Mouse (Mus musculus) CH12.LX (cell line): ENCODE measurements around the gene Rps6ka2. TPM values are rescaled to one million over a fixed set of nuclear protein-coding genes. Genes with fewer than 3 reads are reported as not detected.

Source experiments
- DNase-seq: peaks from one replicate; pipeline ENCODE4 v3.0.0-alpha.2; 2013; ENCODE audit errors: extremely low read depth
- H3K27ac ChIP-seq: 2 replicates; pipeline ENCODE4 v1.5.1; 2012; ENCODE audit warnings: low read depth, mild to moderate bottlenecking, control low read depth, moderate library complexity; ENCODE audit not compliant: insufficient read depth
- H3K27me3 ChIP-seq: replicated peaks from 2 replicates; pipeline ENCODE3; 2012; ENCODE audit warnings: inconsistent platforms
- H3K36me3 ChIP-seq, 2 experiments: replicated peaks in 1 of 2; 2 replicates each; pipeline versions ENCODE3 to v1.6.1; 2012; ENCODE audit warnings: inconsistent platforms in 1 of 2, low read length in 1 of 2, mild to moderate bottlenecking in 1 of 2, mixed read lengths in 1 of 2, moderate library complexity in 1 of 2; ENCODE audit not compliant: control insufficient read depth in 1 of 2, insufficient read depth in 1 of 2
- H3K4me1 ChIP-seq, 2 experiments: 2 replicates each; pipeline ENCODE4 v1.6.1; 2012; ENCODE audit warnings: inconsistent platforms in 1 of 2, moderate library complexity in 1 of 2; ENCODE audit not compliant: insufficient read depth in 2 of 2, control insufficient read depth in 1 of 2
- H3K4me2 ChIP-seq: 2 replicates; pipeline ENCODE4 v1.6.1; 2012; ENCODE audit warnings: low read depth, mild to moderate bottlenecking, control low read depth; ENCODE audit not compliant: poor library complexity, insufficient read depth, severe bottlenecking
- H3K4me3 ChIP-seq, 3 experiments: fragments of 150-350 bp in 1 of 3; sonication (generic) in 1 of 3; replicated peaks in 1 of 3; 2 replicates each; pipeline versions ENCODE3 to v1.5.1; 2011 to 2012; ENCODE audit warnings: low read depth in 2 of 3, low read length in 2 of 3, mild to moderate bottlenecking in 2 of 3, moderate library complexity in 2 of 3, control low read depth in 1 of 3, improper control_type of control experiment in 1 of 3, inconsistent platforms in 1 of 3, mixed read lengths in 1 of 3; ENCODE audit not compliant: poor library complexity in 1 of 3
- H3K79me2 ChIP-seq: replicated peaks from 2 replicates; pipeline ENCODE4 v1.6.1; 2012; ENCODE audit warnings: mild to moderate bottlenecking, moderate library complexity; ENCODE audit not compliant: control insufficient read depth, poor library complexity, insufficient read depth, severe bottlenecking; ENCODE audit errors: extremely low read depth
- H3K9ac ChIP-seq: 2 replicates; pipeline ENCODE4 v1.6.1; 2012; ENCODE audit warnings: low read depth, mild to moderate bottlenecking, control low read depth, moderate library complexity; ENCODE audit not compliant: insufficient read depth
- H3K9me3 ChIP-seq: replicated peaks from 2 replicates; pipeline ENCODE3; 2012; ENCODE audit warnings: low read length, inconsistent platforms, mixed read lengths
- CHD2 ChIP-seq: IDR thresholded peaks from 2 replicates; pipeline ENCODE4 v1.6.1; 2011; ENCODE audit warnings: low read length, improper control_type of control experiment
- CTCF ChIP-seq, 2 experiments: IDR thresholded peaks in 1 of 2; conservative IDR thresholded peaks in 1 of 2; 2 replicates each; pipeline ENCODE4 v1.5.1; 2011 to 2012; ENCODE audit warnings: low read depth in 2 of 2, low read length in 2 of 2, improper control_type of control experiment in 1 of 2, inconsistent platforms in 1 of 2, mild to moderate bottlenecking in 1 of 2, moderate library complexity in 1 of 2
- ELF1 ChIP-seq: IDR thresholded peaks from 2 replicates; pipeline ENCODE4 v1.6.1; 2014; ENCODE audit warnings: low read depth, mild to moderate bottlenecking, inconsistent platforms, low read length, improper control_type of control experiment
- EP300 ChIP-seq: IDR thresholded peaks from 2 replicates; pipeline ENCODE4 v1.6.1; 2011; ENCODE audit warnings: low read length, improper control_type of control experiment
- ETS1 ChIP-seq: conservative IDR thresholded peaks from 2 replicates; pipeline ENCODE4 v1.6.1; 2012; ENCODE audit warnings: low read depth, mild to moderate bottlenecking, inconsistent platforms, low read length, improper control_type of control experiment, moderate library complexity
- JUND ChIP-seq: conservative IDR thresholded peaks from 2 replicates; pipeline ENCODE4 v1.6.1; 2011; ENCODE audit warnings: low read depth, low read length, improper control_type of control experiment
- MAFK ChIP-seq: IDR thresholded peaks from 2 replicates; pipeline ENCODE4 v1.6.1; 2011; ENCODE audit warnings: low read length, improper control_type of control experiment; ENCODE audit not compliant: insufficient replicate concordance
- MAX ChIP-seq: IDR thresholded peaks from 2 replicates; pipeline ENCODE4 v1.6.1; 2011; ENCODE audit warnings: low read length, improper control_type of control experiment
- MAZ ChIP-seq: IDR thresholded peaks from 2 replicates; pipeline ENCODE4 v1.6.1; 2012; ENCODE audit warnings: low read depth, mild to moderate bottlenecking, inconsistent platforms, low read length, improper control_type of control experiment, moderate library complexity
- MXI1 ChIP-seq: IDR thresholded peaks from 2 replicates; pipeline ENCODE4 v1.6.1; 2011; ENCODE audit warnings: mild to moderate bottlenecking, low read depth, low read length, improper control_type of control experiment
- PAX5 ChIP-seq: IDR thresholded peaks from 2 replicates; pipeline ENCODE4 v1.6.1; 2012; ENCODE audit warnings: low read length, inconsistent platforms, mixed read lengths
- POLR2AphosphoS2 ChIP-seq: IDR thresholded peaks from 2 replicates; pipeline ENCODE4 v1.6.1; 2011; ENCODE audit warnings: low read depth, low read length, improper control_type of control experiment
- RAD21 ChIP-seq: IDR thresholded peaks from 2 replicates; pipeline ENCODE4 v1.6.1; 2011; ENCODE audit warnings: low read depth, mild to moderate bottlenecking, low read length, improper control_type of control experiment, moderate library complexity
- RCOR1 ChIP-seq: conservative IDR thresholded peaks from 2 replicates; pipeline ENCODE4 v1.6.1; 2012; ENCODE audit warnings: low read depth, mild to moderate bottlenecking, inconsistent platforms, low read length, improper control_type of control experiment
- SIN3A ChIP-seq: IDR thresholded peaks from 2 replicates; pipeline ENCODE4 v1.6.1; 2012; ENCODE audit warnings: low read length, improper control_type of control experiment, inconsistent platforms
- SMC3 ChIP-seq: IDR thresholded peaks from 2 replicates; pipeline ENCODE4 v1.6.1; 2011; ENCODE audit warnings: low read depth, low read length, improper control_type of control experiment
- TBP ChIP-seq: conservative IDR thresholded peaks from 2 replicates; pipeline ENCODE4 v1.6.1; 2011; ENCODE audit warnings: low read depth, low read length, improper control_type of control experiment
- TCF12 ChIP-seq: IDR thresholded peaks from 2 replicates; pipeline ENCODE4 v1.6.1; 2014; ENCODE audit warnings: low read depth, mild to moderate bottlenecking, inconsistent platforms, low read length, improper control_type of control experiment
- ZMIZ1 ChIP-seq: IDR thresholded peaks from 2 replicates; pipeline ENCODE4 v1.6.1; 2012; ENCODE audit warnings: low read depth, mild to moderate bottlenecking, inconsistent platforms, low read length, improper control_type of control experiment
- dilution Hi-C: fragments of 300-500 bp; cut with MboI; formaldehyde crosslinking; loops from 2 replicates; pipeline ENCODE4 v1.14.3; 2020; ENCODE audit warnings: low sequenced_read_pairs; ENCODE audit not compliant: extremely low pct_unique_long_range_greater_than_20kb, extremely low pct_ligation_motif_present
- in situ Hi-C: fragments of 300-500 bp; cut with MboI; formaldehyde crosslinking; loops from 3 replicates; pipeline ENCODE4 v1.14.3; 2019; ENCODE audit warnings: low sequenced_read_pairs, low pct_ligation_motif_present, low pct_unique_long_range_greater_than_20kb, mixed read lengths
- polyA plus RNA-seq: library from polyadenylated mRNA; unstranded; fragments of >175 nt; gene quantifications from 2 replicates; pipeline ENCODE4 v1.2.1, GENCODE M21; 2012; ENCODE audit warnings: low read depth; ENCODE audit not compliant: insufficient read length
- total RNA-seq, 2 experiments: library from RNA; depleted of rRNA; stranded (reverse); fragments of 300-350 nt in 1 of 2; fragments of >200 nt in 1 of 2; gene quantifications; 2 replicates each; pipeline ENCODE4 v1.2.3; 2012 to 2014

Rps6ka2 gene
- total and polyA plus RNA-seq, 3 experiments, result 0.64 to 1.4 (median 0.91) TPM

DNA sequence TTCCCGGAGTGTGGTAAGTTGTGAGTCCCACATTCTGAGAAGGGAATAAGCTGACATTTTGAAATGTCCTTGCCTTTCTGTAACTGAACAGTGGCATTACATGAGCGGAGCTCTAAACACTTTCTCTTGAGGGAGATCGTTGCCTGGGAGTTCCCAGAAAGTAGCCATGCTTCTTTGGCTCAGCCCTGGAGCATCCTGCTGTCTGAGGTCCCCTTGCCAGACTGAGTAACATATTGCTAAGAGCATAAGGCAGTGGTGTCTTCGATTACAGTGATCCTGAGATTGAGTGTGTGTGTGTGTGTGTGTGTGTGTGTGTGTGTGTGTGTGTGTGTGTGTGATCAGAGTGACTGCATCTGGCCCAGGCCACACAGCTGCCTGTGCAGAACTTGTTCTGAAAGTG, 61.4 kb downstream of the Rps6ka2 start:
- DNase-seq, result no peak
- Histone ChIP-seq H3K4me1 (peaks cover 14 to 33% of the 10 kb centered on the region in 2 experiments), H3K27me3 (no peaks in the 10 kb centered on the region), H3K27ac (no peak overlapping the region), H3K4me3 (no peak overlapping the region), H3K9ac (no peak overlapping the region), H3K36me3 (no peaks in the 10 kb centered on the region), H3K9me3 (no peaks in the 10 kb centered on the region), H3K79me2 (no peaks in the 10 kb centered on the region), H3K4me2 (no peak overlapping the region)
- in situ Hi-C loops (no loop called here), dilution Hi-C loops (no loop called here)
- TF ChIP-seq RAD21 (no peak), EP300 (no peak), POLR2AphosphoS2 (no peak), JUND (no peak), MAZ (no peak), PAX5 (no peak), MAX (no peak), CHD2 (no peak), TCF12 (no peak), ELF1 (no peak)

GRCm38 (mm10) chr17:7231790-7232189, 61.9 kb downstream of the Rps6ka2 start:
- H3K79me2 ChIP-seq, result no peaks in the 10 kb centered on the region
- no peak for DNase-seq
- H3K9me3 ChIP-seq, result no peaks in the 10 kb centered on the region
- TF ChIP-seq RAD21 (no peak), JUND (no peak), RCOR1 (no peak), CTCF (conservative IDR thresholded peaks at IDR 0.05 in 1 of 2, IDR thresholded peaks at IDR 0.05 in 1 of 2; ENCODE audit: low read depth in 2 of 2, low read length in 2 of 2) (no peak)
- H3K36me3 ChIP-seq, result no peaks in the 10 kb centered on the region
- H3K4me1 ChIP-seq, result peaks cover 14 to 38% of the 10 kb centered on the region in 2 experiments
- dilution Hi-C loops, result no loop called here
- in situ Hi-C loops, result no loop called here
- H3K9ac ChIP-seq, result no peak overlapping the region
- no peaks in the 10 kb centered on the region for H3K27me3 ChIP-seq
- no peak overlapping the region for H3K4me3 ChIP-seq
- no peak overlapping the region for H3K27ac ChIP-seq
- no peak overlapping the region for H3K4me2 ChIP-seq

GRCm38 (mm10) chr17:7232400-7232799, 62.5 kb downstream of the Rps6ka2 start:
- no peaks in the 10 kb centered on the region for H3K27me3 ChIP-seq
- no peak for TF ChIP-seq ETS1
- no peak for TF ChIP-seq JUND
- no peak for TF ChIP-seq MXI1
- TF ChIP-seq SMC3, result no peak
- TF ChIP-seq TBP, result no peak
- no peak for TF ChIP-seq MAFK
- no peak for TF ChIP-seq ZMIZ1
- no peak for TF ChIP-seq CHD2
- TF ChIP-seq PAX5, result no peak
- no peak for TF ChIP-seq SIN3A
- H3K27ac ChIP-seq, result no peak overlapping the region
- H3K4me2 ChIP-seq, result no peak overlapping the region
- peaks cover 14 to 39% of the 10 kb centered on the region in 2 experiments for H3K4me1 ChIP-seq
- no peak for DNase-seq
- dilution Hi-C loops, result no loop called here
- no peaks in the 10 kb centered on the region for H3K79me2 ChIP-seq
- no peaks in the 10 kb centered on the region for H3K9me3 ChIP-seq
- H3K4me3 ChIP-seq, result no peak overlapping the region
- H3K9ac ChIP-seq, result no peak overlapping the region
- in situ Hi-C loops, result no loop called here
- no peaks in the 10 kb centered on the region for H3K36me3 ChIP-seq
